Mouse (Mus musculus) liver, embryonic 14.5 days (tissue): ENCODE data around the gene Fam19a3. TPM values are rescaled to one million over a fixed set of nuclear protein-coding genes. Genes with fewer than 3 reads are reported as not detected.

Source experiments
- ATAC-seq: fragments of 200-750 bp; cut with Nextera tagmentation; 2 replicates; pipeline ENCODE4 v1.8.0; 2017; ENCODE audit warnings: moderate number of reproducible peaks, mild to moderate bottlenecking, moderate library complexity; ENCODE audit not compliant: insufficient read depth
- DNase-seq, 3 experiments: peaks; one replicate each; pipeline ENCODE4 v3.0.0-alpha.2; 2012 to 2013; ENCODE audit warnings: low read depth in 3 of 3, low spot score in 3 of 3
- H3K27ac ChIP-seq: fragments of 300-500 bp; sonication (generic); 2 replicates; pipeline ENCODE4 v1.5.1; 2014; ENCODE audit warnings: moderate library complexity, mild to moderate bottlenecking, control low read depth, inconsistent platforms
- H3K27me3 ChIP-seq: fragments of 300-500 bp; sonication (generic); 2 replicates; pipeline ENCODE4 v1.6.1; 2014; ENCODE audit warnings: mild to moderate bottlenecking, low read length, moderate library complexity; ENCODE audit not compliant: control insufficient read depth, insufficient read depth
- H3K36me3 ChIP-seq: fragments of 300-500 bp; sonication (generic); replicated peaks from 2 replicates; pipeline ENCODE4 v1.6.1; 2014; ENCODE audit warnings: low read depth; ENCODE audit not compliant: control insufficient read depth, insufficient read depth
- H3K4me1 ChIP-seq, 2 experiments: fragments of 200-500 bp in 1 of 2; fragments of 300-500 bp in 1 of 2; sonication (generic) in 1 of 2; replicated peaks; 2 replicates each; pipeline ENCODE4 v1.6.1; 2012 to 2014; ENCODE audit warnings: antibody characterized with exemption in 1 of 2, inconsistent platforms in 1 of 2, low read length in 1 of 2; ENCODE audit not compliant: control insufficient read depth in 2 of 2, insufficient read depth in 2 of 2
- H3K4me2 ChIP-seq: fragments of 300-500 bp; sonication (generic); 2 replicates; pipeline ENCODE4 v1.6.1; 2014; ENCODE audit warnings: low read depth, mild to moderate bottlenecking, control low read depth, moderate library complexity
- H3K4me3 ChIP-seq, 2 experiments: fragments of 200-500 bp in 1 of 2; fragments of 300-500 bp in 1 of 2; sonication (generic) in 1 of 2; 2 replicates each; pipeline ENCODE4 v1.5.1; 2012 to 2014; ENCODE audit warnings: low read depth in 2 of 2, low read length in 2 of 2, mild to moderate bottlenecking in 2 of 2, control low read depth in 1 of 2, inconsistent platforms in 1 of 2, moderate library complexity in 1 of 2; ENCODE audit not compliant: insufficient read depth in 1 of 2
- H3K9ac ChIP-seq: fragments of 300-500 bp; sonication (generic); replicated peaks from 2 replicates; pipeline ENCODE4 v1.6.1; 2014; ENCODE audit warnings: mild to moderate bottlenecking, control low read depth, moderate library complexity
- H3K9me3 ChIP-seq: fragments of 300-500 bp; sonication (generic); 2 replicates; pipeline ENCODE4 v1.6.1; 2016; ENCODE audit warnings: low read length, mixed read lengths; ENCODE audit not compliant: control insufficient read depth
- CTCF ChIP-seq: IDR thresholded peaks from 2 replicates; pipeline ENCODE4 v1.5.1; 2016; ENCODE audit warnings: antibody characterized with exemption, low read depth, control low read depth
- EP300 ChIP-seq: IDR thresholded peaks from 2 replicates; pipeline ENCODE4 v1.6.1; 2016; ENCODE audit warnings: antibody characterized with exemption, low read depth
- WGBS: fragments of 180-500 bp; shearing (Covaris S2); extraction: QIAGEN DNeasy Blood & Tissue Kit; methylation state at CpG from one replicate; pipeline ENCODE4 v1.1.7; 2014; ENCODE audit not compliant: insufficient replicate concordance; 5-methylcytosine and 5-hydroxymethylcytosine counted together
- polyA plus RNA-seq, 2 experiments: library from polyadenylated mRNA; depleted of rRNA in 1 of 2; stranded (reverse) in 1 of 2; unstranded in 1 of 2; fragments of >200 nt; fragmentation: Nextera tagmentation in 1 of 2; extraction: Ambion mirVana in 1 of 2; gene quantifications; 2 replicates each; pipeline versions ENCODE4 v1.2.1 to v1.2.3; 2012 to 2014

The Fam19a3 gene
- polyA plus RNA-seq, 2 experiments = 0.01 TPM; not detected in 1

- Histone ChIP-seq H3K4me1 (peaks cover 0 to 10% of the 10 kb centered on the region in 2 experiments; a peak in 2 of 4 replicates), H3K9me3 (no peaks in the 10 kb centered on the region), H3K27me3 (peaks cover 20% of the 10 kb centered on the region), H3K27ac (no peak overlapping the region), H3K36me3 (no peaks in the 10 kb centered on the region), H3K4me2 (no peak overlapping the region), H3K4me3 (no peak overlapping the region), H3K9ac (no peak overlapping the region)
- ATAC-seq = no peak
- WGBS = 44% methylated on average over 15 of the region's 15 CpGs
- TF ChIP-seq EP300 (no peak), CTCF (no peak)
- DNase-seq = no peak
Observed at GRCm38 (mm10) chr3:104792360-104793270, 11.0 kb upstream of the Fam19a3 start.

- 78% methylated on average over 8 of the region's 8 CpGs for WGBS
- Histone ChIP-seq H3K4me2 (no peak overlapping the region), H3K4me1 (peaks cover 0 to 10% of the 10 kb centered on the region in 2 experiments; a peak in 2 of 4 replicates)
Observed at GRCm38 (mm10) chr3:104791671-104792070, 10.0 kb upstream of the Fam19a3 start.

GRCm38 (mm10) chr3:104791017-104791416 lies 9.4 kb upstream of the Fam19a3 start:
- H3K27ac ChIP-seq = no peak overlapping the region
- peaks cover 0 to 10% of the 10 kb centered on the region in 2 experiments; a peak in 2 of 4 replicates for H3K4me1 ChIP-seq
- ATAC-seq (no peak), DNase-seq (no peak)
- no peaks in the 10 kb centered on the region for H3K36me3 ChIP-seq
- H3K4me3 ChIP-seq = no peak overlapping the region
- no peak overlapping the region for H3K9ac ChIP-seq
- 35% methylated on average over 4 of the region's 4 CpGs for WGBS
- no peak overlapping the region for H3K4me2 ChIP-seq
- H3K9me3 ChIP-seq = no peaks in the 10 kb centered on the region
- TF ChIP-seq EP300 (no peak), CTCF (no peak)
- peaks cover 21% of the 10 kb centered on the region for H3K27me3 ChIP-seq

More at GRCm38 (mm10) chr3:104791671-104792070, 10.0 kb upstream of the Fam19a3 start:
- no peak for DNase-seq
- Histone ChIP-seq H3K9ac (no peak overlapping the region), H3K27ac (no peak overlapping the region), H3K36me3 (no peaks in the 10 kb centered on the region), H3K27me3 (peaks cover 21% of the 10 kb centered on the region), H3K4me3 (no peak overlapping the region), H3K9me3 (no peaks in the 10 kb centered on the region)
- no peak for TF ChIP-seq EP300
- TF ChIP-seq CTCF = no peak
- no peak for ATAC-seq

DNA sequence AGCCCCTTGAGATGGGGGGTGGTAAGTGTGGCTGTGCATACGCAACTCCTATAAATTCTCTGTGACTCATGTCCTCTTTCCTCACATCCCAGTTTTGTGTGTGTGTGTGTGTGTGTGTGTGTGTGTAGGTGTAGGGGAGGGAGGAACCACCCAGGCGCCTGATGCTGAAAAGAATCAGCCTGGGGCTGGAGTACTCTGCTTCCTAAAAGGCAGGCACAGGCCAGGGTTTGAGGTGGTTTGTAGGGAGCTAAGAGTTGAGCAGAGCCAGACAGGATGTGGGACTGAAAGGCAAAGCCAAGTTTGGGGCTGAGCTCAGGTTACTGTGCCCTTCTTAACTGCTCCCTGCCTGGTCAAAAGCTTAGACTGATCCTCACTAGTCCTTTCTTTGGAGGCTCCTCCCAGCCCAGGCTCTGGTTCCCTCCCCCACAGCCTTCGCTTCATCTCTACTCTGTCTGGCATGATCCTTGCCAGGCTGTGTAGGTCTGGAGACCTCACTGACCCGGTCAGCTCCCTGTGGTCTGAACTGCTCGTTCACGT lies 8.8 kb upstream of the Fam19a3 start:
- ATAC-seq = no peak
- peaks cover 21% of the 10 kb centered on the region for H3K27me3 ChIP-seq
- peaks cover 0 to 10% of the 10 kb centered on the region in 2 experiments; a peak in 2 of 4 replicates for H3K4me1 ChIP-seq
- WGBS = 39% methylated on average over 6 of the region's 6 CpGs
- H3K4me3 ChIP-seq = peak overlapping the region in 1 of 2 experiments; percentile 56; a peak in 1 of 4 replicates
- peak overlapping the region; percentile 63 for H3K4me2 ChIP-seq
- DNase-seq = no peak
- no peak overlapping the region for H3K27ac ChIP-seq
- no peak overlapping the region for H3K9ac ChIP-seq
- no peaks in the 10 kb centered on the region for H3K9me3 ChIP-seq
- no peaks in the 10 kb centered on the region for H3K36me3 ChIP-seq
- TF ChIP-seq CTCF (no peak), EP300 (no peak)

GRCm38 (mm10) chr3:104789822-104790221 lies 8.2 kb upstream of the Fam19a3 start:
- no peak for DNase-seq
- Histone ChIP-seq H3K9ac (no peak overlapping the region), H3K4me1 (peaks cover 0 to 10% of the 10 kb centered on the region in 2 experiments; a peak in 2 of 4 replicates), H3K27ac (no peak overlapping the region), H3K4me2 (peak overlapping the region; percentile 63), H3K4me3 (peak overlapping the region; percentile 25 to 56; a peak in 3 of 4 replicates), H3K27me3 (peaks cover 21% of the 10 kb centered on the region), H3K9me3 (no peaks in the 10 kb centered on the region), H3K36me3 (no peaks in the 10 kb centered on the region)
- TF ChIP-seq EP300 (no peak), CTCF (no peak)
- 62% methylated on average over 13 of the region's 13 CpGs for WGBS
- no peak for ATAC-seq
